Mouse (Mus musculus) ES-Bruce4 (cell line): ENCODE data around the gene Ccdc17.

Experiments
- CTCF ChIP-seq: IDR thresholded peaks from one replicate; pipeline ENCODE4 v1.8.1; 2011; ENCODE audit warnings: low read depth, low read length
- EP300 ChIP-seq: IDR thresholded peaks from 2 replicates; pipeline ENCODE4 v1.6.1; 2011; ENCODE audit warnings: low read depth, low read length; ENCODE audit not compliant: insufficient read depth
- POLR2A ChIP-seq: IDR thresholded peaks from one replicate; pipeline ENCODE4 v1.8.1; 2011; ENCODE audit warnings: low read length; ENCODE audit not compliant: insufficient read depth

DNA sequence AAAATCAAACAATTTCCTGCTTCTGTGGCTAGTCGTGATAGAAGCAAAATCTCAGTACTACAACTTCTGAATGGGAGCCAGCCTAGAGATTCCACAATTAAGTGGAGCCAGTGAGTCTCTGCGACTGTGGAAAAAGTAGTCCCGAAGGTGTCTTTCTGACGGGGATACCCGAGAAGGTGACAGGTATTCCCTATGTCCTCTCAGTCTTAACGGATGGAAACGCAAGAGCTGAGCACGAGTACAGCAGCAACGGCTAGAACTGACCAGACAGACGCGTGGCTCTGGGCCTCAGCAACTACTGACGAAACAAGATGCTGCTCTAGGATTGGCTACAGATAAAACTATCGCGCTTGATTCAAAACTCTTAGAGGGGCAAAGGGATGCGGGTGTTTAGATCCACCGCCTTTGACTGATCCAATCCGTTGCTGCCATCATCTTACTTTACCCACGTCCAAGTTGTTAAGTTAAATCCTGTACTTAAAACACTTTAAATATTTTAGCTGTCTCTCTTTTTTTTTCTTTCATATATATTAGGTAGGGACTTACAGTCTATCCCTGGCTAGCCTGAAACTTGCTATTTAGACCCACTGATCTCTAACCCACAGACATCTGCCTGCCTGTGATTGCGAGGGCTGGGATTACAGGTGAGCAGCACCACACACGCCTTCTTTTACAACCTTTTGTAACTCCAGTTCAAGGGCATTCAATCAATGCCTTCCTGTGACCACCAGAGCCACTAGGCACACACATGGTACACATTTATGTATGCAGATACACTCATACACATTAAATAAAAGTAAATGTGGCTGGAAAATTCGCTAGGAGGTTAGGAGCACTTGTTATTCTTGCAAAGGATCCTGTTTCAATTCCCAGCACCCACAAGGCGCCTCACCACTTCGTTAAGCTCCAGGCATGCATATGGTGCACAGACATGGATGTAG, 31.5 kb downstream of the Ccdc17 start, which contains the start of gene Nasp:
- TF ChIP-seq CTCF = no peak
- no peak; the same call in 1 of the 2 replicates for TF ChIP-seq EP300
- TF ChIP-seq POLR2A = no peak
